Mouse (Mus musculus) midbrain, postnatal 0 days (tissue): Measurements from ENCODE around the gene Rho. TPM values are rescaled to one million over a fixed set of nuclear protein-coding genes. Genes with fewer than 3 reads are reported as not detected.

Experiments
- ATAC-seq: fragments of 200-750 bp; cut with Nextera tagmentation; 2 replicates; pipeline ENCODE4 v1.8.0; 2017; ENCODE audit warnings: moderate number of reproducible peaks, mild to moderate bottlenecking, moderate TSS enrichment, moderate library complexity; ENCODE audit not compliant: low FRiP score
- DNase-seq: peaks from one replicate; pipeline ENCODE4 v3.0.0-alpha.2; 2015; ENCODE audit warnings: low spot score
- H3K27ac ChIP-seq: fragments of 300-500 bp; sonication (generic); 2 replicates; pipeline ENCODE4 v1.5.1; 2014; ENCODE audit warnings: low read depth, mild to moderate bottlenecking, low read length, mixed read lengths
- H3K27me3 ChIP-seq: fragments of 300-500 bp; sonication (generic); 2 replicates; pipeline ENCODE4 v1.6.1; 2014; ENCODE audit warnings: low read length, control low read depth, mixed read lengths; ENCODE audit not compliant: insufficient read depth
- H3K36me3 ChIP-seq: fragments of 300-500 bp; sonication (generic); 2 replicates; pipeline ENCODE4 v1.6.1; 2014; ENCODE audit warnings: low read length, control low read depth, mixed read lengths; ENCODE audit not compliant: insufficient read depth
- H3K4me1 ChIP-seq: fragments of 300-500 bp; sonication (generic); 2 replicates; pipeline ENCODE4 v1.6.1; 2014; ENCODE audit warnings: mild to moderate bottlenecking, control low read depth, antibody characterized with exemption, low read length, mixed read lengths; ENCODE audit not compliant: insufficient read depth
- H3K4me2 ChIP-seq: fragments of 300-500 bp; sonication (generic); 2 replicates; pipeline ENCODE4 v1.6.1; 2014; ENCODE audit warnings: low read depth, mild to moderate bottlenecking, low read length, mixed read lengths; ENCODE audit not compliant: poor library complexity, severe bottlenecking
- H3K4me3 ChIP-seq: fragments of 300-500 bp; sonication (generic); 2 replicates; pipeline ENCODE4 v1.5.1; 2014; ENCODE audit warnings: low read depth, mild to moderate bottlenecking, low read length, moderate library complexity
- H3K9ac ChIP-seq: fragments of 300-500 bp; sonication (generic); replicated peaks from 2 replicates; pipeline ENCODE4 v1.6.1; 2014; ENCODE audit warnings: mild to moderate bottlenecking, low read length, moderate library complexity, mixed read lengths; ENCODE audit not compliant: poor library complexity, severe bottlenecking
- H3K9me3 ChIP-seq: fragments of 300-500 bp; sonication (generic); 2 replicates; pipeline ENCODE4 v1.6.1; 2016; ENCODE audit warnings: low read length, control low read depth
- CTCF ChIP-seq: IDR thresholded peaks from 2 replicates; pipeline ENCODE4 v1.5.1; 2016; ENCODE audit warnings: antibody characterized with exemption, mild to moderate bottlenecking
- WGBS: fragments of 180-500 bp; shearing (Covaris S2); extraction: QIAGEN DNeasy Blood & Tissue Kit; methylation state at CpG from one replicate; pipeline ENCODE4 v1.1.7; 2014; 5-methylcytosine and 5-hydroxymethylcytosine counted together
- polyA plus RNA-seq: library from polyadenylated mRNA; unstranded; fragments of >200 nt; fragmentation: Nextera tagmentation; extraction: Ambion mirVana; gene quantifications from 2 replicates; pipeline ENCODE4 v1.2.1, GENCODE M21; 2015
- total RNA-seq: library from RNA; depleted of rRNA; stranded (reverse); fragments of >200 nt; gene quantifications from 2 replicates; pipeline ENCODE4 v1.2.3, GENCODE M21; 2014

The Rho gene
- total and polyA plus RNA-seq, 2 experiments from 2014 or later, result 0.11 to 0.12 TPM

- 74% methylated on average over 3 of the region's 3 CpGs for WGBS
- peaks cover 3% of the 10 kb centered on the region; the same call in 1 of the 2 replicates for H3K4me1 ChIP-seq
- no peak overlapping the region for H3K4me2 ChIP-seq
- no peaks in the 10 kb centered on the region for H3K27me3 ChIP-seq
- H3K9me3 ChIP-seq, result no peaks in the 10 kb centered on the region
- DNase-seq (no peak), ATAC-seq (no peak)
- no peak for TF ChIP-seq CTCF
- H3K36me3 ChIP-seq, result peaks cover 34% of the 10 kb centered on the region
- H3K4me3 ChIP-seq, result no peak overlapping the region
- H3K9ac ChIP-seq, result no peak overlapping the region
- no peak overlapping the region for H3K27ac ChIP-seq
Observed at GRCm38 (mm10) chr6:115909052-115909451, 22.5 kb upstream of the Rho start.

GRCm38 (mm10) chr6:115909940-115910339, 21.6 kb upstream of the Rho start:
- ATAC-seq, result no peak
- peaks cover 32% of the 10 kb centered on the region for H3K36me3 ChIP-seq
- TF ChIP-seq CTCF, result no peak
- whole genome bisulfite sequencing, result 67% methylated on average over 8 of the region's 8 CpGs
- H3K4me2 ChIP-seq, result no peak overlapping the region
- 0 out of 2 replicates have a peak overlapping the region, but pooled peaks have one; percentile 26 for H3K27ac ChIP-seq
- no peaks in the 10 kb centered on the region for H3K9me3 ChIP-seq
- peaks cover 4% of the 10 kb centered on the region; the same call in 1 of the 2 replicates for H3K4me1 ChIP-seq
- H3K27me3 ChIP-seq, result no peaks in the 10 kb centered on the region
- DNase-seq, result no peak
- H3K4me3 ChIP-seq, result no peak overlapping the region
- no peak overlapping the region for H3K9ac ChIP-seq

GRCm38 (mm10) chr6:115911763-115912162, 19.8 kb upstream of the Rho start:
- peaks cover 4% of the 10 kb centered on the region; the same call in 1 of the 2 replicates for H3K4me1 ChIP-seq
- no peak overlapping the region for H3K27ac ChIP-seq
- no peak for TF ChIP-seq CTCF
- DNase-seq (no peak), ATAC-seq (no peak)
- H3K9me3 ChIP-seq, result no peaks in the 10 kb centered on the region
- H3K27me3 ChIP-seq, result no peaks in the 10 kb centered on the region
- H3K36me3 ChIP-seq, result peaks cover 24% of the 10 kb centered on the region
- no peak overlapping the region for H3K9ac ChIP-seq
- H3K4me2 ChIP-seq, result no peak overlapping the region
- WGBS, result 84% methylated on average over 6 of the region's 6 CpGs
- H3K4me3 ChIP-seq, result no peak overlapping the region

- DNase-seq (no peak), ATAC-seq (no peak)
- H3K4me2 ChIP-seq, result no peak overlapping the region
- TF ChIP-seq CTCF, result no peak
- H3K4me1 ChIP-seq, result peaks cover 4% of the 10 kb centered on the region; the same call in 1 of the 2 replicates
- no peaks in the 10 kb centered on the region for H3K9me3 ChIP-seq
- no peaks in the 10 kb centered on the region for H3K27me3 ChIP-seq
- H3K36me3 ChIP-seq, result peaks cover 23% of the 10 kb centered on the region
- 87% methylated on average over 10 of the region's 10 CpGs for WGBS
- H3K27ac ChIP-seq, result no peak overlapping the region
- H3K4me3 ChIP-seq, result no peak overlapping the region
- no peak overlapping the region for H3K9ac ChIP-seq
Observed at GRCm38 (mm10) chr6:115913482-115913881, 18.1 kb upstream of the Rho start.

GRCm38 (mm10) chr6:115914511-115915202, 16.9 kb upstream of the Rho start:
- WGBS, result 89% methylated on average over 15 of the region's 15 CpGs
- H3K9ac ChIP-seq, result no peak overlapping the region
- no peak overlapping the region for H3K4me3 ChIP-seq
- peaks cover 4% of the 10 kb centered on the region; the same call in 1 of the 2 replicates for H3K4me1 ChIP-seq
- TF ChIP-seq CTCF, result no peak
- H3K27ac ChIP-seq, result 0 out of 2 replicates have a peak overlapping the region, but pooled peaks have one; percentile 12
- peak; percentile 71 for DNase-seq
- no peak for ATAC-seq
- no peaks in the 10 kb centered on the region for H3K27me3 ChIP-seq
- H3K4me2 ChIP-seq, result no peak overlapping the region
- peaks cover 23% of the 10 kb centered on the region for H3K36me3 ChIP-seq
- no peaks in the 10 kb centered on the region for H3K9me3 ChIP-seq
